Mouse (Mus musculus) brain, embryonic 14.5 days (tissue): Measurements from ENCODE around the gene Zfp677.

Source experiments
- CTCF ChIP-seq: fragments of 200-500 bp; IDR thresholded peaks from 2 replicates; pipeline ENCODE4 v1.5.1; 2012; ENCODE audit warnings: inconsistent platforms, mild to moderate bottlenecking, moderate library complexity, borderline replicate concordance; ENCODE audit not compliant: insufficient read depth, insufficient read length; ENCODE audit errors: extremely low read depth
- POLR2A ChIP-seq: fragments of 200-500 bp; IDR thresholded peaks from 2 replicates; pipeline ENCODE4 v1.6.1; 2012; ENCODE audit warnings: mild to moderate bottlenecking, inconsistent platforms, borderline replicate concordance; ENCODE audit not compliant: poor library complexity, insufficient read depth, insufficient read length, severe bottlenecking; ENCODE audit errors: extremely low read depth

DNA sequence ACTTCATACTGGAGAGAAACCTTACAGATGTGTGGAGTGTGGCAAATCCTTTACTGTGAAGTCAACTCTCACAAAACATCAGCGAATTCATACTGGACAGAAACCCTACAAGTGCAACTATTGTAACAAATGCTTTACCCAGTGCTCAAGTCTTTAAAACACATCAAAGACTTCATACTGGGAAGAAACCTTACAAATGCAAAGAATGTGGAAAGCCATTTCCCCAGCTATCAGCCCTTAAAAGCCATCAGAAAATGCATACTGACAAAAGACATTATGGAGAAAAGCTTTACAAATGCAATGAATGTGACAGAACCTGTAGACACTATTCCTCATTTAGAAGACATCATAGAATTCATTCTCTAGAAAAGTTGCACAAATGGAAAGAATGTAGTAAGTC is 8.2 kb upstream of the Zfp677 start:
- TF ChIP-seq POLR2A = no peak
- no peak for TF ChIP-seq CTCF
